Mouse (Mus musculus): Measurements from ENCODE around the gene Sema4a. TPM values are rescaled to one million over a fixed set of nuclear protein-coding genes. Genes with fewer than 3 reads are reported as not detected.
A peak's percentile ranks its signal among the peaks of the same experiment; 100 is the strongest.

The Sema4a gene
- polyA plus RNA-seq, 1 experiment, result 57.6 TPM

- TF ChIP-seq CTCF (IDR thresholded peaks at IDR 0.05; ENCODE audit: borderline replicate concordance, extremely low read depth, insufficient read depth, insufficient read length) (no peak), POLR2A (IDR thresholded peaks at IDR 0.05; ENCODE audit: borderline replicate concordance, extremely low read depth, insufficient read depth, insufficient read length, poor library complexity, severe bottlenecking) (no peak)
- DNase-seq (ENCODE audit: low read depth), result no peak
Observed at GRCm38 (mm10) chr3:88453986-88454385, 7.0 kb downstream of the Sema4a start.

GRCm38 (mm10) chr3:88453369-88453768, 7.6 kb downstream of the Sema4a start:
- TF ChIP-seq POLR2A (IDR thresholded peaks at IDR 0.05; ENCODE audit: borderline replicate concordance, extremely low read depth, insufficient read depth, insufficient read length, poor library complexity, severe bottlenecking) (no peak), CTCF (IDR thresholded peaks at IDR 0.05; ENCODE audit: borderline replicate concordance, extremely low read depth, insufficient read depth, insufficient read length) (no peak)
- DNase-seq (ENCODE audit: low read depth), result no peak

- no peak for TF ChIP-seq CTCF (IDR thresholded peaks at IDR 0.05; ENCODE audit: borderline replicate concordance, extremely low read depth, insufficient read depth, insufficient read length)
- no peak for TF ChIP-seq POLR2A (IDR thresholded peaks at IDR 0.05; ENCODE audit: borderline replicate concordance, extremely low read depth, insufficient read depth, insufficient read length, poor library complexity, severe bottlenecking)
- no peak for DNase-seq (ENCODE audit: low read depth)
Observed at GRCm38 (mm10) chr3:88452716-88453115, 8.3 kb downstream of the Sema4a start.

- DNase-seq (ENCODE audit: low read depth), result no peak
- TF ChIP-seq CTCF (IDR thresholded peaks at IDR 0.05; ENCODE audit: borderline replicate concordance, extremely low read depth, insufficient read depth, insufficient read length) (no peak), POLR2A (IDR thresholded peaks at IDR 0.05; ENCODE audit: borderline replicate concordance, extremely low read depth, insufficient read depth, insufficient read length, poor library complexity, severe bottlenecking) (no peak)
Observed at GRCm38 (mm10) chr3:88452246-88452645, 8.7 kb downstream of the Sema4a start.

- TF ChIP-seq CTCF (IDR thresholded peaks at IDR 0.05; ENCODE audit: borderline replicate concordance, extremely low read depth, insufficient read depth, insufficient read length) (no peak), POLR2A (IDR thresholded peaks at IDR 0.05; ENCODE audit: borderline replicate concordance, extremely low read depth, insufficient read depth, insufficient read length, poor library complexity, severe bottlenecking) (no peak)
- DNase-seq (ENCODE audit: low read depth), result peak; percentile 39
Observed at GRCm38 (mm10) chr3:88450379-88451131, 10.4 kb downstream of the Sema4a start.

GRCm38 (mm10) chr3:88449395-88450023, 11.5 kb downstream of the Sema4a start:
- DNase-seq (ENCODE audit: low read depth), result peak; percentile 79

GRCm38 (mm10) chr3:88448443-88448842, 12.5 kb downstream of the Sema4a start:
- TF ChIP-seq POLR2A (IDR thresholded peaks at IDR 0.05; ENCODE audit: borderline replicate concordance, extremely low read depth, insufficient read depth, insufficient read length, poor library complexity, severe bottlenecking), result no peak
- no peak for TF ChIP-seq CTCF (IDR thresholded peaks at IDR 0.05; ENCODE audit: borderline replicate concordance, extremely low read depth, insufficient read depth, insufficient read length)
- no peak for DNase-seq (ENCODE audit: low read depth)

More at GRCm38 (mm10) chr3:88449395-88450023, 11.5 kb downstream of the Sema4a start:
- TF ChIP-seq CTCF (IDR thresholded peaks at IDR 0.05; ENCODE audit: borderline replicate concordance, extremely low read depth, insufficient read depth, insufficient read length) (no peak), POLR2A (IDR thresholded peaks at IDR 0.05; ENCODE audit: borderline replicate concordance, extremely low read depth, insufficient read depth, insufficient read length, poor library complexity, severe bottlenecking) (no peak)

GRCm38 (mm10) chr3:88447676-88448183, 13.3 kb downstream of the Sema4a start:
- DNase-seq (ENCODE audit: low read depth), result no peak
- TF ChIP-seq CTCF (IDR thresholded peaks at IDR 0.05; ENCODE audit: borderline replicate concordance, extremely low read depth, insufficient read depth, insufficient read length), result no peak
- no peak for TF ChIP-seq POLR2A (IDR thresholded peaks at IDR 0.05; ENCODE audit: borderline replicate concordance, extremely low read depth, insufficient read depth, insufficient read length, poor library complexity, severe bottlenecking)

GRCm38 (mm10) chr3:88446471-88447123, 14.4 kb downstream of the Sema4a start:
- no peak for DNase-seq (ENCODE audit: low read depth)
- TF ChIP-seq POLR2A (IDR thresholded peaks at IDR 0.05; ENCODE audit: borderline replicate concordance, extremely low read depth, insufficient read depth, insufficient read length, poor library complexity, severe bottlenecking), result no peak
- TF ChIP-seq CTCF (IDR thresholded peaks at IDR 0.05; ENCODE audit: borderline replicate concordance, extremely low read depth, insufficient read depth, insufficient read length), result no peak

GRCm38 (mm10) chr3:88442888-88443287, 18.1 kb downstream of the Sema4a start:
- no peak for DNase-seq (ENCODE audit: low read depth)
- TF ChIP-seq CTCF (IDR thresholded peaks at IDR 0.05; ENCODE audit: borderline replicate concordance, extremely low read depth, insufficient read depth, insufficient read length) (no peak), POLR2A (IDR thresholded peaks at IDR 0.05; ENCODE audit: borderline replicate concordance, extremely low read depth, insufficient read depth, insufficient read length, poor library complexity, severe bottlenecking) (no peak)

- no peak for TF ChIP-seq CTCF (IDR thresholded peaks at IDR 0.05; ENCODE audit: borderline replicate concordance, extremely low read depth, insufficient read depth, insufficient read length)
- no peak for DNase-seq (ENCODE audit: low read depth)
Observed at GRCm38 (mm10) chr3:88442488-88442887, 18.5 kb downstream of the Sema4a start.
